Mouse (Mus musculus) intestine, embryonic 15.5 days (tissue): ENCODE results near the gene Xpc. TPM values are rescaled to one million over a fixed set of nuclear protein-coding genes. Genes with fewer than 3 reads are reported as not detected.
"Not testable (repeated sequence)": the region's sequence is repeated elsewhere in the genome, so short reads cannot be mapped to it uniquely, and the experiment has no call there.

Experiments
- ATAC-seq: fragments of 200-750 bp; cut with Nextera tagmentation; 2 replicates; pipeline ENCODE4 v1.8.0; 2017; ENCODE audit warnings: moderate TSS enrichment, moderate library complexity
- H3K27ac ChIP-seq: fragments of 300-500 bp; sonication (generic); 2 replicates; pipeline ENCODE4 v1.5.1; 2015; ENCODE audit warnings: mild to moderate bottlenecking, inconsistent platforms
- H3K27me3 ChIP-seq: fragments of 300-500 bp; sonication (generic); replicated peaks from 2 replicates; pipeline ENCODE4 v1.6.1; 2015; ENCODE audit warnings: inconsistent platforms
- H3K36me3 ChIP-seq: fragments of 300-500 bp; sonication (generic); 2 replicates; pipeline ENCODE4 v1.6.1; 2015; ENCODE audit warnings: inconsistent platforms
- H3K4me1 ChIP-seq: fragments of 300-500 bp; sonication (generic); replicated peaks from 2 replicates; pipeline ENCODE4 v1.6.1; 2015; ENCODE audit warnings: inconsistent platforms
- H3K4me2 ChIP-seq: fragments of 300-500 bp; sonication (generic); replicated peaks from 2 replicates; pipeline ENCODE4 v1.6.1; 2015; ENCODE audit warnings: mild to moderate bottlenecking, inconsistent platforms
- H3K4me3 ChIP-seq: fragments of 300-500 bp; sonication (generic); replicated peaks from 2 replicates; pipeline ENCODE4 v1.5.1; 2015; ENCODE audit warnings: inconsistent platforms
- H3K9ac ChIP-seq: fragments of 300-500 bp; sonication (generic); 2 replicates; pipeline ENCODE4 v1.6.1; 2015; ENCODE audit warnings: inconsistent platforms
- H3K9me3 ChIP-seq: fragments of 300-500 bp; sonication (generic); 2 replicates; pipeline ENCODE4 v1.6.1; 2016; ENCODE audit warnings: inconsistent platforms
- WGBS: fragments of 180-500 bp; shearing (Covaris S2); methylation state at CpG from one replicate; pipeline ENCODE4 v1.1.7; 2015; 5-methylcytosine and 5-hydroxymethylcytosine counted together
- polyA plus RNA-seq: library from polyadenylated mRNA; unstranded; fragments of >200 nt; fragmentation: Nextera tagmentation; extraction: Ambion mirVana; gene quantifications from 2 replicates; pipeline ENCODE4 v1.2.1, GENCODE M21; 2015

Xpc gene
- polyA plus RNA-seq, 1 experiment from 2014 or later = 16.8 TPM

DNA sequence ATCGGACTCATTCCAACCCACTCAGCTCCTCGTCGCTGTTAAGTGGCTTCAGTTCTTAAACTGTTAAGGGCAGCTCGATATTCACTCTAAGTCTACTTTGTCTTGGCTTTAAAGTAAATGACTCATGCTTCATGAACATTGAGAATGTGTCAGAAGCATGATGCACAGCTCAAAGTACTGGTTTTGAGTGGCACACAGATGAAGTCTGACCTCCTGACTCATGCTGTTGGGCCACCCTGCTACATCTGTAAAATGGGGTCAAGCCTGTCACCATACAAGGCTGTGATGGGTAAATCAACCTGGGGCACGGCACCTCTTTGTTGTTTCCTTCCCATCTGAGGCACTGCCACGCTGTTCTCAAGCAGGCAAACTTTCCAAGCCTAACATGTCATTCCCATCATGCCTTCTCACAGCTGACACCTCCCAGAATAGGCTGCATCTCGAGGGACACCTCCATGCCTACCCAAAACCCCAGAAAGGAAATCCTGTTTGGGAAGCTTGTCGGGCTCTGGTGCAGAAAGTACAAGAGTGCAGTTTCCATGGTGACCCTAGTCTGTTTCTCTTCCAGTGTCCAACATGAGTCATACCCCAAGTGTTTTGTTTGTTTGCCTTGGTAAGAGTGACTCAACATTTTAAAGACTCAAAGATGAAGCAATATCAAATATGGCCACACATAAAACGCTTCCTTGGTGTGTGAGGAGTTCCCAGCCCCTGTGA, 27.0 kb downstream of the Xpc start:
- ATAC-seq = peak; percentile 65
- 71% methylated on average over 9 of the region's 9 CpGs for WGBS
- Histone ChIP-seq H3K9ac (no peak overlapping the region), H3K4me3 (no peak overlapping the region), H3K4me2 (no peak overlapping the region), H3K4me1 (no peaks in the 10 kb centered on the region), H3K9me3 (no peaks in the 10 kb centered on the region), H3K27ac (no peak overlapping the region), H3K27me3 (no peaks in the 10 kb centered on the region), H3K36me3 (peaks cover 29% of the 10 kb centered on the region)

DNA sequence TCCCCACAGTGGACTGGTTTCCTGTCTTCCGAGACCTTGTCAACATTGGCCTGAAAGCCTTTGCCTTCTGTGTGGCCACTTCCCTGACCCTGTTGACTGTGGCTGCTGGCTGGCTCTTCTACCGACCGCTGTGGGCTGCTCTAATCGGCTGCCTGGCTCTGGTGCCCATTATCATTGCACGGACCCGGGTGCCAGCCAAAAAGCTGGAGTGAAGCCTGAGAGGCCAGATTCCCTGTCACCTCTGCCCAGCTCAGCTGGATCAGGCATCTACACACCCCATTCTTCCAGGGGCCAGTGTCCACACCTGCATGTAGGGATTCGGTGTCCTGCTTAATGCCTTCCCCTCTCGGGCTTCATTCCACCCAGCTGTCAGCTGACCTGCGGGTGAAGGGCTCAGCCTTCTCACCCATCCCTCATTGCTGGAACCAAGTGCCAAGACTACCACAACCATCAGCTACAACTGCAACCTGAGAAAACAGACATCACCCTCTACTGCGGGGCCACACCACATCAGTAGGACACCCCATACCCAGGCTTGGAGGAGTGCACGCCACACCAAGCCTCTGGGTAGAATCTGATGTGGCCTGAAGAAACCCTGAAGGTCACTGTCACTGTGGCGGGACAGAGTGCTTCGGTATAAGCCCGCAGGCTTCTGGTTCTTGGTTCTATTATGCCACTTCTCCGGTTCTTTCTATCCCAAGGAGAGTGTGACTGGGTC, 28.8 kb downstream of the Xpc start:
- Histone ChIP-seq H3K4me3 (no peak overlapping the region), H3K9me3 (no peaks in the 10 kb centered on the region), H3K4me1 (no peaks in the 10 kb centered on the region), H3K36me3 (peaks cover 37% of the 10 kb centered on the region), H3K27me3 (no peaks in the 10 kb centered on the region), H3K4me2 (no peak overlapping the region), H3K27ac (no peak overlapping the region), H3K9ac (no peak overlapping the region)
- 90% methylated on average over 15 of the region's 15 CpGs for WGBS
- ATAC-seq = no peak

DNA sequence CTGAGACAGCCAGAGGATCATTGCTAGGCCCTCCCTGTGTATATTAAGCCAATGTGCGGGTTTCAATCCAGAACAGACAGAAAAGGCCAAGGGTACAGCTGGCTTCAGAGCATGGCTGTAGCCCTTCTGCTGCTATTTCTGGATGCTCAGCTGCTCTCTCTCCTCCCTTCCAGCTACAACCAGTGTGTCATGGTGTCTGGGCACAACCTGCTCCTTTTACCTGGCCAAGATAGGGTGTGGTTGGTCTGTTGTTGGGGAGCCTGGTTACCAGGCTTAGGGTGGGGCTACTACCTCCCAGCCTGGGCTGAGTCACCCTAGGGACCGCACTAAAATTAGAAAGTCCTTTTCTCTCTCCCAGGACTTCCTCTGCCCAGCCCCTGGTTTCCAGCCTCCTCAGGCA, 32.3 kb downstream of the Xpc start:
- ATAC-seq = no peak
- Histone ChIP-seq H3K9ac (no peak overlapping the region), H3K9me3 (no peaks in the 10 kb centered on the region), H3K4me3 (no peak overlapping the region), H3K36me3 (peaks cover 68% of the 10 kb centered on the region), H3K4me1 (no peaks in the 10 kb centered on the region), H3K4me2 (no peak overlapping the region), H3K27ac (no peak overlapping the region), H3K27me3 (no peaks in the 10 kb centered on the region)
- 93% methylated on average over 2 of the region's 2 CpGs for WGBS

DNA sequence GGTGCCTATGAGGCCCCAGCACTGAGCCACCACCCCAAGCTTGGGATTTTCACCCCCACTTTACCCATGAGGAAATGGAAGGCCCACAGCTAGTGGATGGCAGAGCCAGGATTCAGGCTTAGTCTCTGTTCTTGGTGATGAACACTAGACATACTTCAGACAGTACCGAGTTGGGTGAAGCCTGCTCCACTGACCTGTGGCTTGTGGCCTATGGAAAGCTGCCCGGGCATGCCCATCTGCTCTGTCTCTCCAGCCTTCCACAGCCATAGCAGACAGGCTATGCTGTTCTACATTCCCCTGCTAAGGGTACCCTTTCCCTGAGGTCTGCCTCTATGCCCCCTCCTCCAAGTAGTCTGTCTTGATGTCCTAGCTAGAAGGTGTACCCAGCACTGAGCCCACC, 39.1 kb downstream of the Xpc start:
- 93% methylated on average over 2 of the region's 2 CpGs for WGBS
- Histone ChIP-seq H3K4me1 (peaks cover 15% of the 10 kb centered on the region), H3K4me3 (no peak overlapping the region), H3K4me2 (no peak overlapping the region), H3K9me3 (no peaks in the 10 kb centered on the region), H3K27ac (no peak overlapping the region), H3K9ac (no peak overlapping the region), H3K27me3 (no peaks in the 10 kb centered on the region), H3K36me3 (peaks cover 37% of the 10 kb centered on the region)
- no peak for ATAC-seq

DNA sequence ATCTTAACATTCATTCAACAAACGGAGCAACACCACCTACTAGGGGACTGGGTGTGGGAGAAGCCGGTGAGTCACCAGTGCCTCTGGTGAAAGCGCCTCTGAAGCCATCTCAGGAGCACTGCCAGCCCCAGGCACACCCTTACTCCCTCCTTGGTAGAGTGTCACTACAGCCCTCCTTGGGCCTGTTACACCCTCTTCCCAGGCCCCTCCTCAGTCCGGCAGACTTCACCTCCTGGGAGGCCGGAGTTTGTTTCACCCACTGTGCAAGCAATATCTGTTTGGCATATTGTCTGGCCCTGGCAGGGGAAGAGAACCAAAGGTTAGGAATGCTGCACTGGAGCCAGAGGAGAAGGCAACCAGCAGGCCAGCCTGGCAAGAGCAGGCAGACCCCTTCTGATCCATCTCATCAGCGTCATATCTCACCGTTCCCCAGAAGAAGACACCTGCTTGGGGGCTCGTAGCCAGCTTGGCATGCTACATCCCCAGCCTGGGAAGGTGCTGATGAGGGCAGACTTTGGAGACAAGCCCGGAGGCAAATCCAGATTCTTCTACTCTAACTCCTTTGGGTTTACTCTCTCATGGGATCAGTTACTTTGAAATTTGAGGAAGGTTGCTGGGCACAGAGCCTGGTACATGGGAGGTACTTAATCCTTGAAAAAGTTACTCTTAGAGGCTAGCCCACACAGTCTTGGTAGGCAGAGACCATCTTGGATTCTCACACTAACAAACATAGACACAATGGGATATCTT, 41.1 kb downstream of the Xpc start:
- peak overlapping the region; percentile 53 for H3K9ac ChIP-seq
- H3K4me1 ChIP-seq = peaks cover 16% of the 10 kb centered on the region
- ATAC-seq = peak; percentile 15; the same call in 1 of the 2 replicates
- peak overlapping the region; percentile 74 for H3K4me2 ChIP-seq
- H3K27me3 ChIP-seq = no peaks in the 10 kb centered on the region
- peak overlapping the region; percentile 53 for H3K4me3 ChIP-seq
- no peak overlapping the region for H3K27ac ChIP-seq
- no peaks in the 10 kb centered on the region for H3K9me3 ChIP-seq
- H3K36me3 ChIP-seq = peaks cover 20% of the 10 kb centered on the region
- WGBS = 52% methylated on average over 9 of the region's 9 CpGs

DNA sequence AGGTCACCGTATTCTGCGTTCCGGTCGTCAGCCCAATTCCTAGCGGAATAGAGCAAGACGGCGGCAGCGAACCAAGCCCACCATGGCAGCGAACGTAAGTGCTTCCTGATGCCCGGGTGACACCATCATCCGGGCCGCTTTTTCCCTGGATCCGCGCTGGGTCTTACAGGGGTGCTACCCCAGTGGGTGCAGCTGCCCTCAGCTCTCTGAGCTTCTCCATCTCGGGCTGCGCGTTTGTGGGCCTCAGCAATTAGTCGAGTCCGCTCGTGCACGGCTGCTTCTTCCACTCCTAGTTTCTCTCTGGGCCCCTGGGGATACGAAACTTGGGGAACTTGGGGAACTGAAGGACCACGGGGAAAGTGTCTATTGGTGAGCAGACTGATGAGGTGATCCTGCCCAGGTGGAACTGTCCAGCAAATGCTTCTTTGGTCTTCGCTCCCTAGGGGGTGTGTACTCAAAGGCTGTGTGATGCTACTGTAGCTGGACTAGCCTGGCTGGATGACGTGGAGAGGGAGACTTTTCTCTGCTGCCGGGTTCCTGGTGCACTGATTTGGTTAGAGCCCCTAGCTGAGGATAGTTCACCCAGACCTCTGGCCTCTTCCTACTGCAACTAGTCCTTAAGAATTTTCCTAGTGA, 41.8 kb downstream of the Xpc start:
- Histone ChIP-seq H3K4me2 (peak overlapping the region; percentile 74), H3K36me3 (peaks cover 14% of the 10 kb centered on the region), H3K27me3 (no peaks in the 10 kb centered on the region), H3K9me3 (no peaks in the 10 kb centered on the region), H3K4me1 (peaks cover 16% of the 10 kb centered on the region), H3K9ac (peak overlapping the region; percentile 53), H3K27ac (peak overlapping the region; percentile 13), H3K4me3 (peak overlapping the region; percentile 53)
- peak; percentile 47 for ATAC-seq
- 0% methylated on average over 27 of the region's 27 CpGs for WGBS

DNA sequence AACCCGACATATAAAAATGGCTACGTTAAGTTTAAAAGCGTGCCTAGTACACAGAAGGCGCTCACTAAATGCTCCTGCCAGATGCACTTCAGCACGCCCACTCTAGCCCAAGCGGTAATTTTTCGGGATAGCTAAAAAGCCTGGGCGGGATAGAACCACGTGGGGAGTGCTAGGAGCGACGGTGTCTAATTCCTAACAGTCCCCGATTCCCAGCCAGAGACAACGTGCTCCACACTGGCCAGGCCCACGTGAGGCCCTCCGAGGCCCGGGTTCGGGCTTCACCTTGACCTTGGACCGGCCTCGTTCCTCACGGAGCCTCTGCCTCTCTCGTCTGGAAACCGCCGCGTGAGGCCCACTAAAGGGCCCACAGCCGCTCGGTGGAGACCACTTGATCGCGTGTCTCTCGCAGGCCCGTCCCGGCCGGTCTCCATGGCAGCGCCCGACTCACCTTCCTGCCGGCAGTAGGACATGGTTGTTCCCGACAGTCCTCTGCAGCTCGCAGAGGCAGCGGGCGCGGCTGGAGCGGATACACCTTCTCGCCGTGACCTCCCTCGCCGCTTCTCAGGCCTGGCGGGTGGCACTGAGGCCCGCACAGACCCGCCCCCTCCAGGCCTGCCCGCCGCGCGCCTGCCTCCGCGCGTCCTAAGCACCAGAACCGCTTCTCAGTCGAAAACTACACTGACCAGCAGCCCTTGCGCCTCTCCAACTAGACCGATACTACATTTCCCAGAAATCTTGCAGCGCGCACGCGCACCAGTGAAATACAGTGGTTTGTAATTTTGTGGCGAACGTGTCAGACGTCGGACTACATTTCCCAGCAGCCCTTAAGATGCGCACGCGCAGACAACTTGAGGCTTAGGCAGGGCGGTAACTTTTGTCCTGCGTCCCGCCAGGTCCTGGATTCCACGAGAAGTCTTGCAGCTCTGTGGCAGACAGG, 42.6 kb downstream of the Xpc start, which contains the start of the genes Chchd4 and Tmem43:
Gene Chchd4 (minus strand): TSS at position 679 of the 937 bp plus-strand sequence.
Gene Tmem43 (plus strand): TSS at position 836 of the 937 bp plus-strand sequence.
- H3K27ac ChIP-seq = peak within 1 kb of the TSS; percentile 80
- peaks cover 6% of the 10 kb centered on the region for H3K36me3 ChIP-seq
- ATAC-seq = peak; percentile 98
- no peaks in the 10 kb centered on the region for H3K9me3 ChIP-seq
- WGBS = under 1% methylated on average over 74 of the region's 74 CpGs
- H3K27me3 ChIP-seq = no peaks in the 10 kb centered on the region
- H3K9ac ChIP-seq = peak within 1 kb of the TSS; percentile 67
- peak within 1 kb of the TSS; percentile 53 for H3K4me3 ChIP-seq
- peak within 1 kb of the TSS; percentile 74 for H3K4me2 ChIP-seq
- peaks cover 16% of the 10 kb centered on the region for H3K4me1 ChIP-seq

DNA sequence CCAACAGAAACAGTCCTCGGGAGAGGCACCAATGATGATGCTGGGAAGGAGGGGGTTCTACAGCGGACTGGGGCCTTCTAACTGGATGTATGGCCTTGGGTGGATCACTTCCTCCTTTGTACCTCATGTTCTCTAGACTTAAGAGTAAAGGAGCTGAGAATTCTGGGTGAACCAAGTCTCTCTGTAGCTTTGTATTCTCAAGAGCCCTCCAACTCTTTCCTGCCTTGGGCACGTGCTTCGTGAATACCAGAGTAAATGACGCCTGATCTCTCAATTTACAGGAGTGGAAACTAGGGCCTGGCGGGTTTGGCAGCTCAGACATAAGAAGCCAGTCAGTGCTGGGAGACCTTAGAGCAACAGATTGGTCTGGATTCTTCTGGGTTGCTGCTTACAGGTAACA, 43.4 kb downstream of the Xpc start:
- Histone ChIP-seq H3K9me3 (no peaks in the 10 kb centered on the region), H3K27me3 (no peaks in the 10 kb centered on the region), H3K27ac (0 out of 2 replicates have a peak overlapping the region, but pooled peaks have one; percentile 80), H3K9ac (peak overlapping the region; percentile 67), H3K36me3 (peaks cover 2% of the 10 kb centered on the region), H3K4me3 (peak overlapping the region; percentile 53), H3K4me1 (peaks cover 16% of the 10 kb centered on the region), H3K4me2 (peak overlapping the region; percentile 63)
- WGBS = 32% methylated on average over 6 of the region's 6 CpGs
- no peak for ATAC-seq

DNA sequence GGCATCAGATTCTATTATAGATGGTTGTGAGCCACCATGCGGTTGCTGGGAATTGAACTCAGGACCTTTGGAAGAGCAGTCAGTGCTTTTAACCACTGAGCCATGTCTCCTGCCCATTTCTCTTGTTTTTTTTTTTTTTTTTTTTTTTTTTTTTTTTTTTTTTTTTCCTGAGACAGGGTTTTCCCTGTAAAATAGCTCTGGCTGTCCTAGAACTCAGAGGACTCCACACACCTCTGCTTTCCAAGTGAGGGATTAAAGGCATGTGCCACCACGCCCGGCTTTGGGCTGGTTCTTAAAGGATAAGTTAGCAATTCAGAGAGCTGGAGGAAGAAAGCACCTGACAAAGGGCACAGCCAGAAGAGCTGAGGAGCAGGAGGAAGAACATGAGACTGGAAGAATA, 44.3 kb downstream of the Xpc start:
- H3K9ac ChIP-seq, H3K4me3 ChIP-seq, H3K27ac ChIP-seq, H3K27me3 ChIP-seq, H3K9me3 ChIP-seq, ATAC-seq: not testable (repeated sequence)
- Histone ChIP-seq H3K4me2 (peak overlapping the region; percentile 63), H3K36me3 (peaks cover 11% of the 10 kb centered on the region; the same call in 1 of the 2 replicates), H3K4me1 (peaks cover 16% of the 10 kb centered on the region)
- 85% methylated on average over 3 of the region's 3 CpGs for WGBS

DNA sequence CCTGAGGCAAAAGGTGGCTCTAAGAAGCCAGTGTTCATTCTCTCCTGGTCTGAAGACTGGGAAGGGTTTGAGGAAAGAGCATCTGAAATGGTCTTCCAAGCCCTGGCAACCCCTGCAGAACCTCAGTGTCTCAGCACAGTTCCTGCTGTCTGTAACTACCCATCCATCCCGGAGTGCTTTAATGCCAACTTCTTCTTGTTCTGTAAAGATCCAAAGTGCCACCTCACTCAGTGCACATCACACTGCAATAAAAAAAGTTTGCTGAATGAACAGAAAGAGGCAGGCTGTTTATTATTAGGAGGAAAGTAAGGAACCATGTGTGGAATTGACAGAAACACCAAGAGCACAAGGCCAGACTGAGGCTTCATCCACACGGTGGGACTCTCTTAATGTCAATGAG, 45.0 kb downstream of the Xpc start:
- peaks cover 11% of the 10 kb centered on the region; the same call in 1 of the 2 replicates for H3K36me3 ChIP-seq
- WGBS = 92% methylated on average over 2 of the region's 2 CpGs
- no peaks in the 10 kb centered on the region for H3K27me3 ChIP-seq
- H3K4me3 ChIP-seq = no peak overlapping the region
- peaks cover 19% of the 10 kb centered on the region for H3K4me1 ChIP-seq
- H3K4me2 ChIP-seq = no peak overlapping the region
- no peaks in the 10 kb centered on the region for H3K9me3 ChIP-seq
- H3K27ac ChIP-seq = no peak overlapping the region
- no peak overlapping the region for H3K9ac ChIP-seq
- no peak for ATAC-seq

DNA sequence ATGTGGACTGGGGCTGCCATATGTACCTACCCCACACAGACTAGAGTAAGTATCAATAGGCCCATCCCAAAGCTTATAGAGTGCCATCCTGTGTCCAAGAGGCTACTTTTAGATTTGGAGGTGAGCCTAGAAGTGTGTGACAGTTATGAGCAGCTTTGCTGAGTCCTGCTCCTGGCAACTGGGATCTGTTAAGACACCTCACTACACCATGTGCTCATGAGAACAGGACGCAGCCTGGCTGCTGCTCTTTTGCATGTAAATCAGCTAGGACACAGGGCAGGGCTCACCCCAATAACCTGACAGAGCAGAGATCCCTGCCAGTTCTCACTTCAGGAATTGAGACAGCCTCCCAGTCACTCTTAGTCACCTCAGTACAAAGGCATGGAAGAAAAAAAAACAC, 48.6 kb downstream of the Xpc start:
- 86% methylated on average over 1 of the region's 1 CpGs for WGBS

More for the DNA sequence above, 48.6 kb downstream of the Xpc start:
- no peaks in the 10 kb centered on the region for H3K9me3 ChIP-seq
- no peak overlapping the region for H3K4me2 ChIP-seq
- no peak overlapping the region for H3K4me3 ChIP-seq
- peaks cover 9% of the 10 kb centered on the region; the same call in 1 of the 2 replicates for H3K4me1 ChIP-seq
- H3K27me3 ChIP-seq = no peaks in the 10 kb centered on the region
- ATAC-seq = no peak
- H3K9ac ChIP-seq = no peak overlapping the region
- H3K27ac ChIP-seq = no peak overlapping the region
- peaks cover 26% of the 10 kb centered on the region for H3K36me3 ChIP-seq
